Mouse (Mus musculus) urinary bladder, postnatal 36 days (tissue): Measurements from ENCODE around the gene Olfr1353.
"Not testable (repeated sequence)": the region's sequence is repeated elsewhere in the genome, so short reads cannot be mapped to it uniquely, and the experiment has no call there.

ENCODE experiments used
- DNase-seq, 2 experiments: peaks; one replicate each; pipeline ENCODE4 v3.0.0; 2022; ENCODE audit warnings: low spot score in 2 of 2, mixed read lengths in 1 of 2

The Olfr1353 gene

GRCm38 (mm10) chr10:78963009-78963408 is at the start of gene Olfr1353:
Olfr1353 (plus strand) TSS chr10:78963309.
- DNase-seq: not testable (repeated sequence)

GRCm38 (mm10) chr10:78950336-78950735 is 12.8 kb upstream of the Olfr1353 start, which contains the start of gene Olfr8:
Olfr8 (plus strand) TSS chr10:78950636.
- DNase-seq: not testable (repeated sequence)

GRCm38 (mm10) chr10:78980750-78981149 is 17.6 kb downstream of the Olfr1353 start, which contains the start of gene Olfr1352:
Olfr1352 (plus strand) TSS chr10:78981050.
- DNase-seq: no peak

GRCm38 (mm10) chr10:79012172-79012571 is 49.1 kb downstream of the Olfr1353 start, which contains the start of gene Olfr1351:
Olfr1351 (plus strand) TSS chr10:79012472.
- DNase-seq: no peak
